Mouse (Mus musculus) liver, embryonic 13.5 days (tissue): ENCODE results near the gene Tmcc3. TPM values are rescaled to one million over a fixed set of nuclear protein-coding genes. Genes with fewer than 3 reads are reported as not detected.

ENCODE experiments used
- ATAC-seq: fragments of 200-750 bp; cut with Nextera tagmentation; 2 replicates; pipeline ENCODE4 v1.8.0; 2017; ENCODE audit warnings: low read depth, mild to moderate bottlenecking, moderate number of reproducible peaks, moderate library complexity
- DNase-seq: peaks from one replicate; pipeline ENCODE4 v3.0.0; 2022
- H3K27ac ChIP-seq: fragments of 300-500 bp; sonication (generic); 2 replicates; pipeline ENCODE4 v1.5.1; 2015; ENCODE audit warnings: moderate library complexity, mild to moderate bottlenecking, inconsistent platforms
- H3K27me3 ChIP-seq: fragments of 300-500 bp; sonication (generic); 2 replicates; pipeline ENCODE4 v1.6.1; 2015; ENCODE audit warnings: mild to moderate bottlenecking, inconsistent platforms
- H3K36me3 ChIP-seq: fragments of 300-500 bp; sonication (generic); 2 replicates; pipeline ENCODE4 v1.6.1; 2015; ENCODE audit warnings: mild to moderate bottlenecking, inconsistent platforms
- H3K4me1 ChIP-seq: fragments of 300-500 bp; sonication (generic); replicated peaks from 2 replicates; pipeline ENCODE4 v1.6.1; 2015; ENCODE audit warnings: inconsistent platforms
- H3K4me2 ChIP-seq: fragments of 300-500 bp; sonication (generic); 2 replicates; pipeline ENCODE4 v1.6.1; 2015; ENCODE audit warnings: inconsistent platforms, mild to moderate bottlenecking, moderate library complexity
- H3K4me3 ChIP-seq: fragments of 300-500 bp; sonication (generic); replicated peaks from 2 replicates; pipeline ENCODE4 v1.5.1; 2015; ENCODE audit warnings: mild to moderate bottlenecking, inconsistent platforms
- H3K9ac ChIP-seq: fragments of 300-500 bp; sonication (generic); 2 replicates; pipeline ENCODE4 v1.6.1; 2015; ENCODE audit warnings: mild to moderate bottlenecking, inconsistent platforms
- H3K9me3 ChIP-seq: fragments of 300-500 bp; sonication (generic); replicated peaks from 2 replicates; pipeline ENCODE4 v1.6.1; 2016; ENCODE audit warnings: inconsistent platforms
- WGBS: fragments of 180-500 bp; shearing (Covaris S2); methylation state at CpG from one replicate; pipeline ENCODE4 v1.1.7; 2015; ENCODE audit not compliant: insufficient replicate concordance; 5-methylcytosine and 5-hydroxymethylcytosine counted together
- polyA plus RNA-seq: library from polyadenylated mRNA; unstranded; fragments of >200 nt; fragmentation: Nextera tagmentation; extraction: Ambion mirVana; gene quantifications from 2 replicates; pipeline ENCODE4 v1.2.1, GENCODE M21; 2015

Tmcc3 gene
- polyA plus RNA-seq, 1 experiment from 2014 or later: 2.6 TPM

DNA sequence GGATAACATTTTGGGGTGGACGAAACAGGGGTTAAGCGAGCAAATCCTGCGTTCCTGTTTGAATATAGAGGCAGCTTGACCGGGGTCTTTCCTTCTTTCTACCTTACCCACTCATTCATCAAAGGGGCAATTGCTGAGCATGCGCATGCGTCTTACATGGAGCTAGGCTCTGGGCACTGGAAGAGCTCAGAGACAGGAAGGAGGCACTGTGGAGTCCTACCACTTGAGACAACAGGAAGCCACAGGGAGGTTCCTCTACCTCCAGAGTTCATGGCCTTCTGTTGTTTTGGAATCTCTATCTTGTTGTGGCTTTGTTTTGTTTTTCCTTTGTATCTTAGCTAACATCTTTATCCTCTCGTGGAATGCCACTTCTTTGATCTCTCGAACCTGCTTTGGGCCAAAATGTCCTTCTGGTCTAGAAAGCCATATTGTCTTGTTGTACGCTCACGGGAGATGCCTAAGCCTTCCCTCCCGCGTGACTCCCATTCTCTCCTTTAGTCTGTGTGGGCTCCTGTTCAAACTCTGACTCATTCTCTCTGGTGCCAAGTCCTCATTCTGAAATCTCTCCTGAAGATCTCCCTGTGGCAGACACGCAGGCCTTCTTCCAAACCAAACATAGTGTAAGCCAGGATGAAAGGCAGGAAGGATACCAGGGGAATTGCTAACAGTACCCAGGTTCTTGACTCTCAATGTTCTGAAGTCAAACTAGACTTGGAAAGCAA, 168.8 kb downstream of the Tmcc3 start:
- no peaks in the 10 kb centered on the region for H3K27me3 ChIP-seq
- no peak for ATAC-seq

DNA sequence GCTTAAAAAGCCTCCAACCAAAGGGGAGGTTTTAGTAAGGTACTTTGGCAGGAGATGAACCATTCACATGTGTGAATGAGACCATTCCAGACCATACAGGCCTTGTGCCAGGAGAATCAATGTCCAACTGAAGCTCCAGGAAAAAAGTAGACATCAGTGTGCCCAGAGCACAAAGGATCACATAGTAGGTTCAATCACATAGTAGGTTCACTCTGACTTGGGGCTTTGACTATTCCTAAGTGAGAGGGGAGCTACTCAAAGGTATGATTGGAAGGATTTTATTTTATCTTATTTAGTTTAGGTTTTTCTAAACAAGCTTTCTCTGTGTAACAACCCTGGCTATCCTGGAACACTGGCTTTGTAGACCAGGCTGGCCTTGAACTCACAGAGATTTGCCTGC, 169.9 kb downstream of the Tmcc3 start:
- Histone ChIP-seq H3K4me3 (no peak overlapping the region), H3K9ac (no peak overlapping the region)
- no peak for DNase-seq

More for the DNA sequence above, 168.8 kb downstream of the Tmcc3 start:
- H3K36me3 ChIP-seq: no peaks in the 10 kb centered on the region
- no peak overlapping the region for H3K27ac ChIP-seq
- no peak overlapping the region for H3K4me2 ChIP-seq
- no peaks in the 10 kb centered on the region for H3K4me1 ChIP-seq
- peaks cover 14% of the 10 kb centered on the region for H3K9me3 ChIP-seq
- no peak for DNase-seq
- no peak overlapping the region for H3K9ac ChIP-seq
- WGBS: 71% methylated on average over 13 of the region's 13 CpGs
- H3K4me3 ChIP-seq: no peak overlapping the region

GRCm38 (mm10) chr10:94486179-94486578, 174.4 kb downstream of the Tmcc3 start:
- Histone ChIP-seq H3K4me2 (no peak overlapping the region), H3K4me3 (no peak overlapping the region), H3K9ac (no peak overlapping the region), H3K27ac (no peak overlapping the region), H3K36me3 (no peaks in the 10 kb centered on the region), H3K9me3 (peaks cover 14% of the 10 kb centered on the region), H3K4me1 (no peaks in the 10 kb centered on the region), H3K27me3 (no peaks in the 10 kb centered on the region)
- DNase-seq (no peak), ATAC-seq (no peak)
- 58% methylated on average over 2 of the region's 2 CpGs for WGBS

More for the DNA sequence above, 169.9 kb downstream of the Tmcc3 start:
- no peaks in the 10 kb centered on the region for H3K36me3 ChIP-seq
- no peak for ATAC-seq
- no peaks in the 10 kb centered on the region for H3K27me3 ChIP-seq
- H3K27ac ChIP-seq: no peak overlapping the region
- H3K4me1 ChIP-seq: no peaks in the 10 kb centered on the region
- H3K9me3 ChIP-seq: peaks cover 14% of the 10 kb centered on the region
- no peak overlapping the region for H3K4me2 ChIP-seq

DNA sequence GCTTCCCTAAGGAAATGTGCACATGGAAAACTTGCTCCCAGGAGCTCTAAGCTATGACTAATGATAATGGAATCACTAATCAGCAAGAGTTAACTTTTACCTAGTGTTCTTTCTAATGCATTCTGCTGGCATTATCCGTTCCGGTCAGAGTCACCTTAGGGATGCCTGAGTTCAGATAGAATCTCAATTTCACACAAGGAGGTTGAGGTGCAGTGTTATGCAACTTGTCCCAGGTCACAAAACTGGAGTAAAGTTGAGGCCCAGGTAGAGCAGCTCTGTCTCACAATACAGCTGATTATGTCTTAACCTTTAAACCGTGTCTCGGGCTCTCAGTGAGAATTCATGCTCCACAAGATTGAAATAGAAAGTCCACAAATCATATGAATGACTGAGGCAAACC, 177.8 kb downstream of the Tmcc3 start:
- Histone ChIP-seq H3K4me2 (no peak overlapping the region), H3K27me3 (no peaks in the 10 kb centered on the region; the same call in 1 of the 2 replicates), H3K9me3 (no peaks in the 10 kb centered on the region), H3K36me3 (no peaks in the 10 kb centered on the region), H3K9ac (no peak overlapping the region), H3K4me3 (no peak overlapping the region), H3K27ac (no peak overlapping the region), H3K4me1 (no peaks in the 10 kb centered on the region)
- DNase-seq: no peak
- ATAC-seq: no peak
- 71% methylated on average over 4 of the region's 4 CpGs for WGBS

DNA sequence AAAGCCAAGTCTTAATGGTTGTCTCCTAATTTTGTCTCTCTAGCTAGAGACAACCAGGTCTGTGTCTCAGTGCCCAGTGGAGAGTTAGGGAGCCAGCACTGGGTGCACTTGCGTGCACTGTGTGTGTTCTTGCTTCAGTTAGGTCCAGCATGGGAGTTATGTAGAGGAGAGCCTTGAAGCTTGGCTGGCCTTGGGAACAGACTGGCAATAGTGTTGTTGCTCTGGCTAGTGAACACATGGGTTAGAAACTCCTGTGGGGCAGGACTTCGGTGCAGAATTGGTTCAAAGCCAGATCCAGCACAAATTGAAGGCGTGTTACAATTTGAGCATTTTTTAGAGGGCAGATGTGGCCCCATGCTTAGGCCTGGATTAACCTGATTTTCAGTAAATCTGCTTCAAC, 179.3 kb downstream of the Tmcc3 start:
- Histone ChIP-seq H3K4me1 (no peaks in the 10 kb centered on the region), H3K9ac (no peak overlapping the region), H3K4me3 (no peak overlapping the region), H3K9me3 (no peaks in the 10 kb centered on the region), H3K36me3 (no peaks in the 10 kb centered on the region), H3K27me3 (no peaks in the 10 kb centered on the region; the same call in 1 of the 2 replicates), H3K4me2 (no peak overlapping the region), H3K27ac (no peak overlapping the region)
- DNase-seq: no peak
- WGBS: 70% methylated on average over 3 of the region's 3 CpGs
- no peak for ATAC-seq

DNA sequence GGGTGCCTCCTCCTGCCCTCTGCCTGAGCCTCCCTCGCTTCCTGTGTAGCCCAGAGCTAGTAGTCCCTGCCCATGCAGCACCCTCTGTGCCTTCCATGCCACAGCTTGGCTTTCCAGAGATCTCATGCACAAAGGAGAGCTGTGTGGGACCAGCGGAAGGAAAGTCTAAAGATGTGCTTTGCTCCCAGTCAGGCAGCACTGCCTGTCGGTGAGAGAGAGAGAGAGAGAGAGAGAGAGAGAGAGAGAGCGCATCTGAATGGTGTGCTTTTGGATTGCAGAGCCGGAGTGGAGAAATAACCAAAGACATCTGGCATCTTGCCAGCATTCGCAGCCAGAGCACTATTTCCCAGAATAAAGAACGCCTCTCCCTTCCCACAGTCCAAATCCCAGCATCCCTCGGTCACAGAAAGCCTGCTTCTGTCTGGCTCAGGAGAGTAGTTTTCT, 182.7 kb downstream of the Tmcc3 start:
- Histone ChIP-seq H3K27me3 (no peaks in the 10 kb centered on the region; the same call in 1 of the 2 replicates), H3K9me3 (no peaks in the 10 kb centered on the region), H3K9ac (no peak overlapping the region), H3K36me3 (no peaks in the 10 kb centered on the region), H3K4me2 (no peak overlapping the region), H3K4me1 (no peaks in the 10 kb centered on the region), H3K27ac (no peak overlapping the region), H3K4me3 (no peak overlapping the region)
- DNase-seq (no peak), ATAC-seq (no peak)
- 56% methylated on average over 8 of the region's 8 CpGs for WGBS

DNA sequence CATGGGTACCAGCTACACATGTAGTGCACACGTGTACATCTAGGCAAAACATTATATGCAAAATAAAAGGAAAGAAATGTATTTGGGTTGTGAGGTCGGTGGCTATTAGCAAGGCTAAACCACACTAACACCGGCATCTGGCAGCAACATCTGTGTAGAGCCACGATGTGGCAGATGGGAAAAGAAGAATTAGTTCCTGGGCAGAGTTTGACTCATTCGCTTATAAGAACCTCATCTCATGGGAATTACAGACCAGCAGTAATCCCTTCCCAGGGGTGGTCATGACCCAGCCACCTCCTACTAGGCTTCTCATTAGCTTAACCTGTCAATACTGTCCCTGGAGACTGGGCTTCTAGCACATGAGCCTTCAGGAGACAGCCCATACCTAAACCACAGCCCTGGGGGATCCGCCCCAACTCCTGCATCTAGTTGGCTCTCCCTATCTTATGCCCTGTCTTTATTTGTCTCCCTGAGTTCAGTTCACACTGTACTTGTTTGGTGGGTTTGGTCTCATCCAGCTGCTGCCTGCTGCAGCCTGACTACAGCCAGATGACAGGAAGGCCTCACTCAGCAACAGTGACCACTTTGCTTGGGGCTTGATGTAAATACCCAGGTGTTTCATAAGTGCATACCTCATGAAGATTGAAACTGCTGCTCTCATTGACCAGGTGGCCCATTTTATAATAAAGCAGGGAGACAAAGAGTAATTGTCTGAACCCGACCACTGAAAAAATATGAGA, 183.9 kb downstream of the Tmcc3 start:
- ATAC-seq: no peak
- H3K36me3 ChIP-seq: no peaks in the 10 kb centered on the region
- H3K4me2 ChIP-seq: no peak overlapping the region
- no peaks in the 10 kb centered on the region for H3K4me1 ChIP-seq
- no peaks in the 10 kb centered on the region for H3K9me3 ChIP-seq
- no peak overlapping the region for H3K27ac ChIP-seq
- 65% methylated on average over 7 of the region's 7 CpGs for WGBS
- H3K9ac ChIP-seq: no peak overlapping the region
- H3K27me3 ChIP-seq: no peaks in the 10 kb centered on the region; the same call in 1 of the 2 replicates
- H3K4me3 ChIP-seq: no peak overlapping the region
- DNase-seq: no peak

DNA sequence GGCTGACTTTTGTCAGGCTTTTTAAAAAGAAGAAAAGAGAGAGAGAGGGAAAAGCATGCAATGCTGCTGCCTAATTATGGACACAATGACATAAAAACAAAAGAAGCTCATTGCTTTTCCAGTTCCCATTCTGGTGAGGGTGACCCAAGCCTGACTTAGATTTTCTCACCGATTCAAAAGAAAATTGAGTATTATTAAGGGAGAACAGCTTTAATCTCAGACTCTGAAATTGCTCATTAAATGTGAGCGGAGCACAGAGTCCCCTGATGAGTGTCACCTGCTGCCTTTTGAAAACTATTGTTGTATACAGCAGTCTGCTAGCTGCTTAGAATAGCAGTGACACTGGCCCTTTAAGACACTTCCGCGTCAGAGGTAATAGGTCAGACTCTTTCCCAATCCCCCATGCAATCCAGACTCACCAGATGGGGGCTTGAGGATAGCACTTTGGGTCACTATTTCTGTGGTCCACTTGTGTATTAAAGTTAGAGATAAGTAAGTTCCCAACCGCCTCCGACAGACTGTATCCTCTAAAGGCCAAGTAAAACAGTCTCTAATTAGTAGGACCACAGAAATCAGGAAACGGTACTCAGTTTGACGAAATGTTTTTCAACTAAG, 185.2 kb downstream of the Tmcc3 start:
- Histone ChIP-seq H3K27me3 (no peaks in the 10 kb centered on the region; the same call in 1 of the 2 replicates), H3K4me2 (no peak overlapping the region), H3K4me1 (no peaks in the 10 kb centered on the region), H3K9me3 (no peaks in the 10 kb centered on the region), H3K36me3 (no peaks in the 10 kb centered on the region), H3K9ac (no peak overlapping the region), H3K4me3 (no peak overlapping the region), H3K27ac (no peak overlapping the region)
- DNase-seq (no peak), ATAC-seq (no peak)
- WGBS: 66% methylated on average over 8 of the region's 8 CpGs

GRCm38 (mm10) chr10:94500210-94500876, 188.6 kb downstream of the Tmcc3 start:
- DNase-seq (no peak), ATAC-seq (no peak)
- no peak overlapping the region for H3K27ac ChIP-seq
- no peak overlapping the region for H3K4me3 ChIP-seq
- no peaks in the 10 kb centered on the region for H3K36me3 ChIP-seq
- no peaks in the 10 kb centered on the region for H3K9me3 ChIP-seq
- 54% methylated on average over 16 of the region's 16 CpGs for WGBS
- H3K4me1 ChIP-seq: no peaks in the 10 kb centered on the region
- peaks cover 8% of the 10 kb centered on the region; the same call in 1 of the 2 replicates for H3K27me3 ChIP-seq
- H3K4me2 ChIP-seq: no peak overlapping the region
- H3K9ac ChIP-seq: no peak overlapping the region

DNA sequence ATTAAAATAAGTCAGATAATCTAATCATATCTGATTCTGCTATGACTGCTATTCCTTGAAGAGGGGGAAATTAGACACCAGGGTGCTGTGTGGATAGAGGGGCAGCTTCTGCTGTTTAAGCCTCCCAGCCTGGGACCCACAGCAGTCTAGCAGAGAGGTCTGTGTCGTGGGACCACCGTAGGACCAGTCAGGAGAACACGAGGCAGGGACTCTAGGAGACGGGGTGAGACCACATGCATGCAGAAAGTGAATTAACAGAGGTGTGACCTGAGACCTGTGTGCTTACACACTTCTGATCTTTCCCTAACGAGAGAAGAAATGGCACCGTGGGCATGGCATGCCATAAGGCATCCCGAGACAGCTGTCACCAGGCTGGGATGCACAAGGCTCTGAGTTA, 189.1 kb downstream of the Tmcc3 start:
- ATAC-seq: no peak
- WGBS: 75% methylated on average over 7 of the region's 7 CpGs

GRCm38 (mm10) chr10:94501796-94502195, 190.0 kb downstream of the Tmcc3 start:
- ATAC-seq: no peak
- Histone ChIP-seq H3K4me2 (no peak overlapping the region), H3K36me3 (no peaks in the 10 kb centered on the region), H3K9ac (no peak overlapping the region), H3K4me1 (no peaks in the 10 kb centered on the region), H3K4me3 (no peak overlapping the region), H3K27ac (no peak overlapping the region), H3K9me3 (no peaks in the 10 kb centered on the region), H3K27me3 (peaks cover 8% of the 10 kb centered on the region; the same call in 1 of the 2 replicates)
- DNase-seq: no peak
- WGBS: 53% methylated on average over 10 of the region's 10 CpGs

More for the DNA sequence above, 189.1 kb downstream of the Tmcc3 start:
- Histone ChIP-seq H3K27ac (no peak overlapping the region), H3K9me3 (no peaks in the 10 kb centered on the region), H3K27me3 (peaks cover 8% of the 10 kb centered on the region; the same call in 1 of the 2 replicates), H3K36me3 (no peaks in the 10 kb centered on the region), H3K4me2 (no peak overlapping the region), H3K4me3 (no peak overlapping the region), H3K4me1 (no peaks in the 10 kb centered on the region), H3K9ac (no peak overlapping the region)
- no peak for DNase-seq
